Mouse (Mus musculus) urinary bladder, postnatal 10 days (tissue): Measurements from ENCODE around the gene Slc12a9.

Experiments used
- DNase-seq: peaks from one replicate; pipeline ENCODE4 v3.0.0; 2022; ENCODE audit warnings: low spot score

The Slc12a9 gene

GRCm38 (mm10) chr5:137333512-137334174 lies at the start of gene Slc12a9:
Slc12a9 (minus strand) TSS chr5:137333597.
- DNase-seq: peak; percentile 77

- no peak for DNase-seq
These were observed 47.8 kb upstream of the Slc12a9 start for GRCm38 (mm10) chr5:137381152-137381551.

DNA sequence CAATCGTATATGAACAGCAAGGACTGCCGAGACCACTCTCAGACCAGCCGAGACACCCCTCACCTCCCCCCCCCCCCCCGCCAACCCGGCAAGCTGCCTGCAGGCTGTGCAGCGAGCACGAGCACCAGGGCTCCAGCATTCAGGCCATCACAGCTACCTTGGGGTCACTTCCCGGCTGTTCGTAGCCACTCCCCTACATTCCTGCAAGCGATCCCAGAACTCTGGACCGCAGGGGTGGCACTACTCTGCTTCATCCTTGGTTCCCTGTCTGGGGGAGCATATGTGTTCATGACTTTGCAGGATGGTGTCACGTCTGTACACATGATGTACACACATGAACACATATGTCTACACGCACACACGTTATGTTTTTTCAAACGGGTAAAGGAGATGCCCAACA lies 44.2 kb upstream of the Slc12a9 start:
- no peak for DNase-seq

GRCm38 (mm10) chr5:137377176-137377575 lies 43.8 kb upstream of the Slc12a9 start:
- no peak for DNase-seq

DNA sequence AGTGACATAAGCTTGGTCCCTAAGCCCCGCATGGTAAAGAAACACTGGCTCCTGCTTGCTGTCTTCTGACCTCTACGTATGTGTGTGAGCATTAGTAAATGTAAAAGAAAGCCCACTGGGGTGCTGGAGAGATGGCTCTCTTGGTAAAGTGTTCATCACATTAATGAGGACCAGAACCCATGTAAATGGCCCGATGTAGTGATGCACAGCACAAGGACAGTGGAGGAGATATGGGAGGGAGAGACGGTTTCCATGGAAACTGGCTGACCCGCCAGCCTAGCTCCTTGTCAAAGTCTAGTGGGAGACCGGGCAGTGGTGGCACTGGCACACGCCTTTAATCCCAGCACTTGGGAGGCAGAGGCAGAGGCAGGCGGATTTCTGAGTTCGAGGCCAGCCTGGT lies 43.3 kb upstream of the Slc12a9 start:
- DNase-seq: no peak

DNA sequence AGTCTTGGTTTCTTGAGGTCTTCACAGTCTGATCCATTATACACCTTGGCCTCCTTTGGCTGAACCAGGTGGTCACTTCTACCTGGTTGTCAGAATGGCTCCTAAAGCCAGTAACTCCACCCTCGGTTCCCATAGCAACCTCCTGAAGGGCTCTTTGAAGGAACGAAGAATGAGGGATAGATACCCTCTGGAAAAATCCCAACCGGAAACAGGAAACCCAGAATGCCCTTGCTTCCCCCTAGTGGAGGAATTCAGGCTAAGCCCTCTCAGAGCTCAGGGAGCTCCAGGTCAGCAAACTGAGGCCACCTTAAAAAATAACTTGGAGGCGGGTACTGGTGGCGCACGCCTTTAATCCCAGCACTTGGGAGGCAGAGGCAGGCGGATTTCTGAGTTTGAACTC lies 42.8 kb upstream of the Slc12a9 start:
- DNase-seq: no peak

GRCm38 (mm10) chr5:137375627-137376026 lies 42.2 kb upstream of the Slc12a9 start:
- DNase-seq: no peak

DNA sequence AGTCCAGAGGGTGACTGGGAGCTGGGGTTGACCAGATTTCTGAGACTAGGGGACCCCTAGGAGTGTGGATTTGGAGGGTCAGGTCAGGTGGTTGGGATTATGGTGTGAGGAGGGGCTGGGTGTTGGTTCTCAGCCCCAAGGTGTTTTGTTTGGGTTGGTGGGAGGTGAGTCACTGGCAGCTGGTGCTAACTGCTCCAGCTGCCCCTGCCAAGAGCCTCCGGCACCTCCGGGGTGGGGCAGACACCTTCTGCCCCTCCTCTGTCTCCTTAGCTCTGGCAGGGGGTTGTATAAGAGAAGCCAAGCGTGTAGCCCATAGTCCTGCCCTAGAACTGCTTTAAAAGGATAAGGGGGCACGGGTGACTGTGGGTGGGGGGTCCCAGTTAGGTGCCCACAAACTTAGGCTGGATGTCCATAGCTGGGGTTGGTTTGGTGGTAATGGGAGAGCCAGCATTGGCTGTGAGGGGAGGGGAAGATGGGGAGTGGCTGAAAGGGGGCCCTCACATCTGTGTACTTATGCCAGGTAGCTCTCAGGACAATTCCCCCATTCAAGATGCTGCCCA lies 41.2 kb upstream of the Slc12a9 start:
- no peak for DNase-seq

GRCm38 (mm10) chr5:137373371-137373950 lies 40.1 kb upstream of the Slc12a9 start:
- no peak for DNase-seq

DNA sequence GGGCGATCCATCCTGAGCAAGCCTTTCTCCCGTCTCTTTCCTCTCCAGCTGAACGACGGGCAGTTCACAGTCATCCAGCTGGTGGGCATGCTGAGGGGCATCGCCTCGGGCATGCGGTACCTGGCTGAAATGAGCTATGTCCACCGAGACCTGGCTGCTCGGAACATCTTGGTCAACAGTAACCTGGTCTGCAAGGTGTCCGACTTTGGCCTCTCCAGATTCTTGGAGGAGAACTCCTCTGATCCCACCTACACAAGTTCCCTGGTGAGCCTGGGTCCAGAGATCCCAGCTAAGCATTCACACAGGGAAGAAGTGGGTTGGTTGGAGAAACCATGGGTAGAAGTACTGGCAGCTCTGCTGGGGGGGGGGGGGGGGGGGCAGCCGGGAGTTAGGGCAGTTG lies 36.3 kb upstream of the Slc12a9 start:
- DNase-seq: no peak

DNA sequence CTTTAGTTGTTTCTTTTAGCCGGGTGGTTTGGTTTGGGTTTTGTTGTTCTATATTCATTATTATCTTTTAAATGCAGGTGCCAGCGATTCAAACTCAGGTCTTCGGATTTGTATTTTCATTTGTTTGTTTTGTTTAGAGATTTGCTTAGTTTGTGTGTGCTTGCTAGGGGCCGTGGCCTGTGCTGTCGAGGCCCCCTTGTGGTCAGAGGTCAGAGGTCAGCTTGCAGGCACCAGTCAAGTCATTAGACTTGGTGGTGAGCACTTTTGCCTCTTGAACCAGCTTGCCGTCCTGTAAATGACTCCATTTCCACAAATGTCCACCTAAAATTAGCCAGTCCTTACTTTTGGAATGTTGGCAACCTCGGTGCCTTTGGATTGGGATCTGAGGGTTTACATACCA lies 25.0 kb upstream of the Slc12a9 start:
- no peak for DNase-seq

- DNase-seq: no peak
These were observed 20.7 kb upstream of the Slc12a9 start for GRCm38 (mm10) chr5:137354091-137354490.

- DNase-seq: no peak
These were observed 18.9 kb upstream of the Slc12a9 start for GRCm38 (mm10) chr5:137352011-137352975.

DNA sequence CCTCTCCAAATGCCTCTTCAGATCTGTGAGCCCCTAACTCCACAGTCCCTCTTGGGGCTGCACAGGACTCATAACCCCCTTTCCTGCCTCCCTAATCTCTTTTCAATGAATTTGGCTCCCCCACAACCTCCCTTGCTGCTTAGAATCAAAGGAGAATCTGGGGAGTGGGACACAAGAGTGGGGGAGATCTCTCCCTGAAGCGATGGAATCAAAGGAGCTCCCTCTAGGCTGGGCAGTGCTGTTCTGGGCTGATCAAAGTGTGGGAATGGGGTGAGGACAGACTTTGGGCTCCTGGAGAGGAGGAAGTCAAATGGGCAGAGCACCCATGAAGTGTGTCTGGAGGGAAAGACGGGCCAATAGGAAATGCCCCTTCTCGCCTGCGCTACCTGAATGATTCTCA lies 18.0 kb upstream of the Slc12a9 start:
- DNase-seq: no peak

DNA sequence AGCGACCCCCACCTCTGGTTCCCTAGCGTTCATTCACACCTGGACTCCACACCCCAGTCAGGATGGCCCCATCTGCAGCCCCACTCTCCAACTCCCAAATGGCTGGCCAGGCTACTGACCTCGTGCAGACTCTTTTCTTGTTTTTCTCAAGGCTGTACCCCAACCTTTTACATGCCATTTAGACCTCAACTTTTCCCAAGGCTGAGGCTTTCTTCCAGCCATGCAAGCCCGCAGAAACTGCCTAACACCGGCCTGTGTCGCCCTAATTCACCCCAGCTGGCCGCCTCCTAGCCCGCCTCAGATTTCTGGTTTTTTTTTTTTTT lies 17.6 kb upstream of the Slc12a9 start:
- no peak for DNase-seq

DNA sequence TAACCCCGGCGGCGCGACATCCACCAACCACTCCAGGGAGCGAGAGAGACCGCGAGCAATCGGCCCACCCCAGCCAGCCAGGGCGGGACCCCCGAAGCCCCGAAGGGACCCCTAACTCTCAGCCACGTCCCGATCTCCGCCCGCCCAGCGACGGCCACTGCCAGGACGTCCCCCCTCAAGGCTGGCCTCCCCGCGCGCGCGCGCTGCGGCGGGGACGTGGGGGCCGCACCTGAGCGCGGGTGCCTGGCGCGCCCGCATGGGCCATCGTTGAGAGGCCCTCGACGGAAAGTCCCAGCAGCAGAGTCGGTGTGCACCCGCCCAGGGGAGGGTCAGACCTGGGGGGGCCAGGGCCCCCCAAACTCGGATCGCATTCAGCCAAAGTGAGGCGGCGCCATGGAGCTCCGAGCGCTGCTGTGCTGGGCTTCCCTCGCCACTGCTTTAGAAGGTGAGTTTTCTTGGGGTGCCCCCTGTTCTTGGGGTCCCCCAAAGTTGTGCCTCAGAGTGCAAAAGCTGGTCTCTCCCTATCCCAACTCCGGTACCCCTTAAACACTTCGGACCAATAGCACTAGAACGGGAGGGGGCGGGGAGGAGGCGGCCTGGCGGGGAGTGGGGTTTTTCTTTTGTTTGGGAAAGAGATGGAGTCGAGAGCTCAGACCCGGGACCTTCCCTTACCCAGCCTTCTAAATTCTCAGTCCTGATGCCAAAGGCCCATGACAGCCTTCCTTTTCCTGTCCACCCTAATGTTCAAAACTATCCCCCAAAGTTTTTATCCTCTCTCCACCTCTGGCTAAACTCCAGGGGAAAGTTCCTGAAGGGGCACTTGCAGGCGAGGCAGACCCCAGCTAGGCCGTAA lies 17.0 kb upstream of the Slc12a9 start:
- DNase-seq: no peak

GRCm38 (mm10) chr5:137349384-137350204 lies 16.2 kb upstream of the Slc12a9 start, which contains the start of gene Ephb4:
Ephb4 (plus strand) TSS chr5:137350109.
- DNase-seq: peak; percentile 75

- DNase-seq: no peak
These were observed 15.3 kb upstream of the Slc12a9 start for GRCm38 (mm10) chr5:137348482-137349383.

- no peak for DNase-seq
These were observed 14.5 kb upstream of the Slc12a9 start for GRCm38 (mm10) chr5:137347856-137348255.

DNA sequence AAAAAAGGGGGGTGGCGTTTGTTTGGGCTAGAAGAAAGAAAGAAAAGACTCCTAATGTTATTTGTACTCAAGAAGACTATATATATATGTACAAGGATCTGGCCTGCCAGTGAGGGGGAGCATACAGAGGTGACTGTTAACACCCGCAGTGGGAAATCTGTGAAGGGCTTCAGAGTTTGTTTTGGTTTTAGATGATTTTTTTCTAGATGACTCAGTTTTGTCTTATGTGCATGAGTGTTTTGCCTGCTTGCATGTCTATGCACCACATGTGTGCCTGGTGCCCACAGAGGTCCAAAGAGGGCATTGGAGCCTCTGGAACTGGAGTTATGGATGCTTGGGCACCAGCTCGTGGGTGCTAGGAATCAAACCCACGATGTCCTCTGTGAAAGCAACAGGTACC lies 13.6 kb upstream of the Slc12a9 start:
- DNase-seq: no peak
